Mouse (Mus musculus) G1E (cell line): Measurements from ENCODE around the gene Calr.

Experiments used
- CTCF ChIP-seq: IDR thresholded peaks from 2 replicates; pipeline ENCODE4 v1.5.1; 2012; ENCODE audit warnings: low read depth, low read length, inconsistent platforms, mixed read lengths
- GATA1 ChIP-seq: IDR thresholded peaks from 2 replicates; pipeline ENCODE4 v1.6.1; 2012; ENCODE audit warnings: borderline replicate concordance, low read length, inconsistent platforms, mixed read lengths
- POLR2AphosphoS5 ChIP-seq: IDR thresholded peaks from 2 replicates; pipeline ENCODE4 v1.6.1; 2012; ENCODE audit warnings: low read depth, low read length, inconsistent platforms; ENCODE audit not compliant: insufficient replicate concordance
- TAL1 ChIP-seq: conservative IDR thresholded peaks from 2 replicates; pipeline ENCODE4 v1.6.1; 2012; ENCODE audit warnings: low read depth, low read length, inconsistent platforms, mixed read lengths

- TF ChIP-seq CTCF (no peak), TAL1 (no peak), GATA1 (no peak), POLR2AphosphoS5 (no peak; the same call in 1 of the 2 replicates)
These were observed 24.9 kb upstream of the Calr start, which contains the start of gene Syce2 for GRCm38 (mm10) chr8:84871376-84872308.
